Mouse (Mus musculus): Measurements from ENCODE around the gene Dcst2. TPM values are rescaled to one million over a fixed set of nuclear protein-coding genes. Genes with fewer than 3 reads are reported as not detected.

The Dcst2 gene
- polyA plus RNA-seq, 1 experiment from 2014 or later, result 0.07 TPM

DNA sequence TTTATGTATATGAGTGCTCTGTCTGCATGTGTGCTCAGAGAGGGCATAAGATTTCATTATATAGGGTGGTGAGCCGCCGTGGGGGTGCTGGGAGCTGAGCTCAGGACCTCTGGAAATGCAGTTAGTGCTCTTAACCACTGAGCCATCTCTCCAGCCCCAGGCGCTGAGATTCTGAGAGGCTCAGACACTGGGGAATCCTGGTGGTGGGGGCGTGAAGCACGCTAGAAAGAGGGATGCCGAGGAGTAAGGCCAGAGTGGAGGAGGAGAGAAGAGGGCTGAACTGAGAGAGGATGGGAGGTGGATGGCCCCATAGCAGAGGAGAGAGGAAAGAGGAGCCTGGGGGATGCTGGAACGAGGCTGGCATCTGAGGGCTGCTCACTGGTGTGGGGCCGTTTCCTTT lies 2.9 kb downstream of the Dcst2 start:
- no peak overlapping the region for H3K4me3 ChIP-seq (ENCODE audit: low read depth, low read length)
- no peak for ATAC-seq (replicated peaks; ENCODE audit: insufficient number of reproducible peaks, low FRiP score, low TSS enrichment)
- no peaks in the 10 kb centered on the region for H3K4me1 ChIP-seq (ENCODE audit: control insufficient read depth, insufficient read depth, low read length)
- H3K27ac ChIP-seq (ENCODE audit: low read depth, low read length), result no peak overlapping the region
- H3K9ac ChIP-seq (ENCODE audit: low read depth, low read length), result no peak overlapping the region
- peaks cover 3% of the 10 kb centered on the region for H3K27me3 ChIP-seq (ENCODE audit: control insufficient read depth, insufficient read depth, low read length)
- 60% methylated on average over 8 of the region's 8 CpGs for WGBS (ENCODE audit: insufficient replicate concordance)
- no peaks in the 10 kb centered on the region for H3K36me3 ChIP-seq (ENCODE audit: control insufficient read depth, insufficient read depth, low read length)
- H3K4me2 ChIP-seq, result no peak overlapping the region
- no peaks in the 10 kb centered on the region for H3K9me3 ChIP-seq (replicated peaks; ENCODE audit: control insufficient read depth, low read length)

- H3K9ac ChIP-seq (ENCODE audit: low read depth, low read length), result no peak within 1 kb of the TSS
- no peaks in the 10 kb centered on the region for H3K9me3 ChIP-seq (replicated peaks; ENCODE audit: control insufficient read depth, low read length)
- H3K27ac ChIP-seq (ENCODE audit: low read depth, low read length), result no peak within 1 kb of the TSS
- 86% methylated on average over 11 of the region's 11 CpGs for WGBS (ENCODE audit: insufficient replicate concordance)
- no peaks in the 10 kb centered on the region for H3K36me3 ChIP-seq (ENCODE audit: control insufficient read depth, insufficient read depth, low read length)
- no peak within 1 kb of the TSS for H3K4me2 ChIP-seq
- H3K27me3 ChIP-seq (ENCODE audit: control insufficient read depth, insufficient read depth, low read length), result peaks cover 3% of the 10 kb centered on the region
- no peak within 1 kb of the TSS for H3K4me3 ChIP-seq (ENCODE audit: low read depth, low read length)
- no peak for ATAC-seq (replicated peaks; ENCODE audit: insufficient number of reproducible peaks, low FRiP score, low TSS enrichment)
- no peaks in the 10 kb centered on the region for H3K4me1 ChIP-seq (ENCODE audit: control insufficient read depth, insufficient read depth, low read length)
Observed at GRCm38 (mm10) chr3:89365153-89365485, 3.3 kb downstream of the Dcst2 start, which contains the start of gene Dcst1. TSS of gene Dcst1 (minus strand) at chr3:89365253.

DNA sequence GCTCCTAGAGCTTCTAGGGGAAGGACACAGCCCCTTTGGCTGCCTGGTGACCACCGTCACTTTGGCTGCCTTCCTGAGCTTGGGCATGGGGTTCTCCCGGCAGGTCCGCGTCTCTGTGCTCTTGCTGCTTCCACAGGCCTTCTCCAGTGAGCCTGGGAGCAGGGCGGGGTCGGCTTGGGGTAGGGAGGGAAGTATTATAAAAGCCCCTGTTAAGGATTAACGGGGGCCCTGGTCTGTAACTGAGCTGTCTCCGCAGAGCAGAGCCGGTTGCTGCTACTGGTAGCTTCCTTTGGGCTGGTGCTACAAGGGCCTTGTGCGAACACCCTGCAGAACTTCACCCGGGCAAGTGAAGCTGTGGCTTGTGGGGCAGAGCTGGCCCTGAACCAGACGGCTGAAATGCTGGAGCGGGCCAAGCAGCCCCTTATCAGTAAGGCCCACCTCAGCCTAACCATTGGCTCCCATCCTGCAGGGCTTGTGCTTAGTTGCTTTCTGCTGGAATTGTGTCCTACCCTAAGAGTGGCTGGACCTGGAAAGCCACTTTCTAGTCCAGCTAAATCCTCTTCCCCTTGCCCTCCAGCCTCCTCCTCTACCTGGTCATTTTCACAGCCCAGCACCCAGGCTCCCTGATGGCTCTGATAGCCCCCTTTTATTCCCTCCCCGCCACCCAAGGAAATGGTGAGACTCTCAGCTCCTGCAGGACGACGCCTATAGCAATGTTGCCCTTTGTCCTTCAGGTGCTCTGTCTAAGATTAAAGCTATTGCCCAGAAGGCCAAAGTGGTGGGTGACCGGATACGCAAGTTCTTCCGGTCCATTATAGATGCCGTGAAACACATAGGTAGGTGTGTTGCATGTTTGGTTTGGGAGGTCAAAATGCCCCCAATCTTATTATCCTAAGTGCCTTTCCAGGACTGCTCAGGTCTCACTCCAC lies 4.0 kb downstream of the Dcst2 start:
- Histone ChIP-seq H3K9me3 (replicated peaks; ENCODE audit: control insufficient read depth, low read length) (no peaks in the 10 kb centered on the region), H3K36me3 (ENCODE audit: control insufficient read depth, insufficient read depth, low read length) (no peaks in the 10 kb centered on the region), H3K27me3 (ENCODE audit: control insufficient read depth, insufficient read depth, low read length) (peaks cover 3% of the 10 kb centered on the region), H3K4me1 (ENCODE audit: control insufficient read depth, insufficient read depth, low read length) (no peaks in the 10 kb centered on the region), H3K9ac (ENCODE audit: low read depth, low read length) (no peak overlapping the region), H3K4me2 (no peak overlapping the region), H3K4me3 (ENCODE audit: low read depth, low read length) (no peak overlapping the region), H3K27ac (ENCODE audit: low read depth, low read length) (no peak overlapping the region)
- ATAC-seq (replicated peaks; ENCODE audit: insufficient number of reproducible peaks, low FRiP score, low TSS enrichment), result no peak
- WGBS (ENCODE audit: insufficient replicate concordance), result 64% methylated on average over 20 of the region's 20 CpGs

GRCm38 (mm10) chr3:89367338-89367737 lies 5.6 kb downstream of the Dcst2 start:
- Histone ChIP-seq H3K27ac (ENCODE audit: low read depth, low read length) (no peak overlapping the region), H3K9me3 (replicated peaks; ENCODE audit: control insufficient read depth, low read length) (no peaks in the 10 kb centered on the region), H3K4me1 (ENCODE audit: control insufficient read depth, insufficient read depth, low read length) (no peaks in the 10 kb centered on the region), H3K4me3 (ENCODE audit: low read depth, low read length) (no peak overlapping the region), H3K4me2 (no peak overlapping the region), H3K36me3 (ENCODE audit: control insufficient read depth, insufficient read depth, low read length) (no peaks in the 10 kb centered on the region), H3K9ac (ENCODE audit: low read depth, low read length) (no peak overlapping the region), H3K27me3 (ENCODE audit: control insufficient read depth, insufficient read depth, low read length) (peaks cover 3% of the 10 kb centered on the region)
- 0 out of 2 replicates have a peak, but pooled peaks have one; percentile 35 for ATAC-seq (replicated peaks; ENCODE audit: insufficient number of reproducible peaks, low FRiP score, low TSS enrichment)
- 53% methylated on average over 11 of the region's 11 CpGs for WGBS (ENCODE audit: insufficient replicate concordance)

DNA sequence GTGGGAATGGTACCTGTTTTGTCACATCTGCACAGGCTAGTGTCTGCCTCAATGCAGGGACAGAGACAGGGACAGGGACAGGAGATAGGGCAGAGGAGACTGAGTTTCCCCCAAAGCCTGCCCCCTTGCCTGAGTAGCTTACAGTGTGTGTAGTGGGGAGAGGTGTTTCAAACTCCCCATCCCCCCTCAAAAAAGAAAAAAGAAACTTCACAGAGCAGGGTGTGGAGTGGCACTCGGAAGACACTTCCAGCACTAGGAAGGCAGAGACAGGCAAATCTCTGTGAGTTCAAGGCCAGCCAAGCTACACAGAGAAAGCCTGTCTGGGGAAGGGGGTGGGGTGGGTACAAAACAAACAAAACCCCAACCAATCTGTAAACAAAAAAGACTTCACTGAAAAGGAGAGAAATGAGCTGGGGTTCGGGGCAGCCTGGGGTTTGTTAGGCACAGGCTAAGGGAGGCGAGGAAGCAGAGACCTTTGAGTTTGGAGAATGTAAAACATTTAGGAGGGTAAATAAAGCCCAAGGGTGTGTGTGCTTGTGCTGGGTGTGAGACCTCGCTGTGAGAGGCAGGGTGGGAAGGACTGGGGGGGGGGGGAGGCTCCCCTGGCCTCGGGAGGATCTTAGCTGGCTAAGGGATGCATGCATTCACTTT lies 11.9 kb downstream of the Dcst2 start:
- H3K27ac ChIP-seq (ENCODE audit: low read depth, low read length), result no peak overlapping the region
- no peak for ATAC-seq (replicated peaks; ENCODE audit: insufficient number of reproducible peaks, low FRiP score, low TSS enrichment)
- no peaks in the 10 kb centered on the region for H3K9me3 ChIP-seq (replicated peaks; ENCODE audit: control insufficient read depth, low read length)
- 35% methylated on average over 5 of the region's 5 CpGs for WGBS (ENCODE audit: insufficient replicate concordance)
- H3K4me2 ChIP-seq, result no peak overlapping the region
- H3K36me3 ChIP-seq (ENCODE audit: control insufficient read depth, insufficient read depth, low read length), result no peaks in the 10 kb centered on the region
- peaks cover 9% of the 10 kb centered on the region; the same call in 1 of the 2 replicates for H3K4me1 ChIP-seq (ENCODE audit: control insufficient read depth, insufficient read depth, low read length)
- H3K9ac ChIP-seq (ENCODE audit: low read depth, low read length), result no peak overlapping the region
- H3K4me3 ChIP-seq (ENCODE audit: low read depth, low read length), result no peak overlapping the region
- peaks cover 3% of the 10 kb centered on the region; the same call in 1 of the 2 replicates for H3K27me3 ChIP-seq (ENCODE audit: control insufficient read depth, insufficient read depth, low read length)

DNA sequence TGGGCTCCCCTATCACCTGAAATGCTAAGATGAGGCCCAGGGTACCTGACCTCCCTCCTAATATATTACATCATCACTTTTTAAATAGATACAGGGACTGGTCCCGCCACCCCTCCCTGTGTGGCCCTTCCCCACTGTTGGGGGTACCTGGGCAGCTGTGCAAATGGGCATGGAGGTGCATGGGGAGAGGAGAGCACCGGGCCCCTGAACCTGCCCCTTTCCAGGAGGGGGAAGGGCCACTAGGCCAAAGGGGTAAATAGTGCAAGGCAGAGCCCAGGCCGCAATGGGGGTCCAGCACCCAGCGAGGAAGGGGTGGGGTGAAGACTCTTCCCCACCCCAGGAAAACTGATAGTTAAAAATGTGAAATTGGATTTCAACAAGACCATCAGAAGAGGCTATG lies 16.1 kb downstream of the Dcst2 start:
- no peak for ATAC-seq (replicated peaks; ENCODE audit: insufficient number of reproducible peaks, low FRiP score, low TSS enrichment)
- Histone ChIP-seq H3K9me3 (replicated peaks; ENCODE audit: control insufficient read depth, low read length) (no peaks in the 10 kb centered on the region), H3K4me1 (ENCODE audit: control insufficient read depth, insufficient read depth, low read length) (peaks cover 12% of the 10 kb centered on the region; the same call in 1 of the 2 replicates), H3K36me3 (ENCODE audit: control insufficient read depth, insufficient read depth, low read length) (no peaks in the 10 kb centered on the region), H3K27ac (ENCODE audit: low read depth, low read length) (no peak overlapping the region), H3K4me3 (ENCODE audit: low read depth, low read length) (peak overlapping the region; percentile 64; the same call in 1 of the 2 replicates), H3K9ac (ENCODE audit: low read depth, low read length) (peak overlapping the region; percentile 77; the same call in 1 of the 2 replicates), H3K27me3 (ENCODE audit: control insufficient read depth, insufficient read depth, low read length) (no peaks in the 10 kb centered on the region), H3K4me2 (peak overlapping the region; percentile 81)
- WGBS (ENCODE audit: insufficient replicate concordance), result 72% methylated on average over 4 of the region's 4 CpGs

DNA sequence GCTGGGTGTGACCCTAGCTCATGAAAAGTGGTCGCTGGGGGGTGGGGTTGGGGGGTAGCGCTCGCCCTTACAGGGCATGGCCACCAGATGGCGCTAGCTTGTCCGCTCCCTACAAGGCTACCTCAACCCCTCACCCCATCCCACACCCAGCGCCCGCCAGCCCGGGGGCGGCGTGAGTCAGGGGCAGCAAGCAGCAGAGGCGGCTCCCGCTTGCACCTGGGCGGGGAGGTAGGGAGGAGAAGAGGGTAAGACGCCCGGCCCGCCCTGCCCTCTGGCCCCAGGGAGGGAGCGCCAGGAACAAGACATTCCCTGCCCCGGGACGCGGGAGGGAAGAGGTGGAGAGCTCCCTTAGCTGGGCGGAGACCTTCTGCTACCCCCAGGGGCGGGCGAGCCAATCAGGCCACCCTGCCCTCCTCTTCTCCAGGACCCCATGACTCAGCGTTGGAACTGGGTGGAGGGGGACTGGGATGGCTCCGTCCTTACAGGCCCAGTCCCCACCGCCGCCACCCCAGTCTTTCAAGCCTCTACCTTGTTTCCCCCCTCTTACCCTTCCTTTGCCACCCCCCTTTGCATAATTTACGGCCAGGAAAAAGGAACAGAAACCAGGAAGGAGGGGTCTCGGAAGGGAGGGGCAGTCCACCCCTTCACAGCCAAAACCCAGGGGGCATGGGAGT lies 16.8 kb downstream of the Dcst2 start:
- no peaks in the 10 kb centered on the region for H3K36me3 ChIP-seq (ENCODE audit: control insufficient read depth, insufficient read depth, low read length)
- H3K4me2 ChIP-seq, result peak overlapping the region; percentile 81
- WGBS (ENCODE audit: insufficient replicate concordance), result 1% methylated on average over 29 of the region's 29 CpGs
- peak overlapping the region; percentile 64 for H3K4me3 ChIP-seq (ENCODE audit: low read depth, low read length)
- H3K27me3 ChIP-seq (ENCODE audit: control insufficient read depth, insufficient read depth, low read length), result no peaks in the 10 kb centered on the region
- peak overlapping the region; percentile 77 for H3K9ac ChIP-seq (ENCODE audit: low read depth, low read length)
- H3K27ac ChIP-seq (ENCODE audit: low read depth, low read length), result no peak overlapping the region
- no peaks in the 10 kb centered on the region for H3K9me3 ChIP-seq (replicated peaks; ENCODE audit: control insufficient read depth, low read length)
- peak; percentile 82 for ATAC-seq (replicated peaks; ENCODE audit: insufficient number of reproducible peaks, low FRiP score, low TSS enrichment)
- H3K4me1 ChIP-seq (ENCODE audit: control insufficient read depth, insufficient read depth, low read length), result peaks cover 12% of the 10 kb centered on the region; the same call in 1 of the 2 replicates

GRCm38 (mm10) chr3:89379388-89380131 lies 17.8 kb downstream of the Dcst2 start:
- H3K27ac ChIP-seq (ENCODE audit: low read depth, low read length), result no peak overlapping the region
- WGBS (ENCODE audit: insufficient replicate concordance), result 85% methylated on average over 31 of the region's 31 CpGs
- no peak overlapping the region for H3K4me3 ChIP-seq (ENCODE audit: low read depth, low read length)
- H3K9me3 ChIP-seq (replicated peaks; ENCODE audit: control insufficient read depth, low read length), result no peaks in the 10 kb centered on the region
- H3K4me1 ChIP-seq (ENCODE audit: control insufficient read depth, insufficient read depth, low read length), result peaks cover 13% of the 10 kb centered on the region; the same call in 1 of the 2 replicates
- no peaks in the 10 kb centered on the region for H3K36me3 ChIP-seq (ENCODE audit: control insufficient read depth, insufficient read depth, low read length)
- H3K9ac ChIP-seq (ENCODE audit: low read depth, low read length), result no peak overlapping the region
- H3K27me3 ChIP-seq (ENCODE audit: control insufficient read depth, insufficient read depth, low read length), result no peaks in the 10 kb centered on the region
- no peak overlapping the region for H3K4me2 ChIP-seq
- ATAC-seq (replicated peaks; ENCODE audit: insufficient number of reproducible peaks, low FRiP score, low TSS enrichment), result no peak
